Mouse (Mus musculus): ENCODE measurements at regions not wholly inside any gene's neighbourhood (a gene's known extent, or its start where the extent isn't known, plus 50 kb on each side); places are given as distances from the start of the nearest gene placed in this dataset.

DNA sequence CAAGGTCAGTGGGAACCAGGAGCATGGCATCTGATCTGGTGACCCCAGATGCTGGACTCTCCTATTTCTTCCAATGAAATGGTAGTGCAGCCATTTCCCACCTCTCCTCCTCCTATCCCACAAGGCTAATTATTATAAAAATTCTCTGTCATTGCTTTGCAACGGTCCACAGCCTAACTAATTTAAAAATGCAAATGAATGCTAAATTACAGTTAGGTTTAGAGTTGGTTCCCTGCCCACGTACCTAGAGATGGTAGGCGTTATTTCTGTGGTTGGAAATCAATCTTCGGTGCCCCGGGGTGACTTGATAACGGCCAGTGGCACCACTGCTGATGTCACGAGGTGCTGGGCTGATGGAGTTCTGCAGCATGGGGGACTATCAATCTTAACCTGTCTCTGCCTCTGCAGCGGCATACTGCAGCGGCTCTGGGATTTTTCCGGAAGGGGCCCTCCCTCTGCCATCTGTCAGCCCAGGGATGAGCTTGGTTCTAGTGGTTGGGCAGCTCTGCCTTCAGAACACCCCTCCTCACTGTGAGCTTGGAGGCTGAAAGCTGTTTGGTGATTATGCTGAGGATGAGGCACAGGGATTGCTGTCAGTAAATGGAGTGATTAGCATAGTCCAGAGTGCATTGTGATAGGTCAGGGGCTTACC, 66.5 kb downstream of the Nmur2 start:
- no peak for DNase-seq (ENCODE audit: low spot score)

DNA sequence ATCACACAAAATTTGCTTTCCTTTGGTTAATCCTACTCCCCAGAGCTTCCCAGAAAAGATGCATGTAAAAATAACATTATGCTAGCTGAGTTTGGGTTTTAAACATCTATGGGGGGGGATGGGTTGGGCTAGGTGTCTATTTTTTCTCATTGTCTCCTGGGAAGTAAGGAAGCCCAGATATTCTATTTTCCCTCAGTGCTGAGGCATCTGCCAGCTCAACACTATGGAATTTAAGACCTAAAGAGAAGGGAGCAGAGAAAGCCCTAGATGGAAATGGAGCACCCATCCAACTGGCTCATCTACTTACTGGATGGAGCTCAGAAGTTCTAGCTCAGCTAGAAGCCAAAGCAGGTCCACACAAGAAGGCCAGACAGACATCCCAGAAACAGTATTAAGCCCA, 74.2 kb downstream of the Nmur2 start:
- no peak for DNase-seq (ENCODE audit: low spot score)

DNA sequence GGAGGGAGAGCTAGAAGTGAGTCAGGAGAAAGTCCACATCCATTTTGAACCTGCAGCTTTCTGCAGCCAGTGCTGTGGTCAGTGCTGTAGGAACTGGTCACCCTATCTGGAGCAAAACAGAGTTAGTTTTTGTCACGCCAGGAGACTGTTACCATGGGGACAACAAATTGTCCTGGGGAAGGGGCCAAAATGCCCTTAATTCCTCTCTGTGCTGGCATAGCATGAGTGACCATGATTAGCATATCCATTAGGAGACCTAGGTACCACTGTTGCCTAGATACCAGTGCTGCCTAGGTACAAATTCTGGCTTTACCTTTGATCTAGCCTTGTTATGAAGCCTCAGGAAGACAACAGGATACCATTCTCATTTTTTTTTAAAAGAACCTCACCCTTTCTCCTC, 82.4 kb downstream of the Nmur2 start:
- DNase-seq (ENCODE audit: low spot score), result no peak

DNA sequence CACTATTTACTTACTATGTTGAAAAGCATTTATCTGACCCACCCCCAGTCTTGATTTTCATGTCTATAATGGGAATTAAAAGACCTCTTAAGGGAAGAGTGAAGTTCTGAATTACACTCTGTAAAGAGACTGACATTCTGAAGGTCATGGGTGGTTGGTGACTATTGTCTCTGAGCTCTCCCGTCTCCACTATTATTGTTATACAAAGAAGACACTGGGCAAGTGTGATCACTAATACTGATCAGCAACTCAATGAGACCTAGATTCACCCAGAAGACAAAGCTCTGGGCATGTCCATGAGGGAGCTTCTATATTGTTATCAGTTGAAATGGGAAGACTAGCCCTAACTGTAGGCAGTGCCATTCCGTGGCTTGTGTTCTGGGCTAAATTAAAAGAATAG, 83.5 kb downstream of the Nmur2 start:
- DNase-seq (ENCODE audit: low spot score), result no peak

DNA sequence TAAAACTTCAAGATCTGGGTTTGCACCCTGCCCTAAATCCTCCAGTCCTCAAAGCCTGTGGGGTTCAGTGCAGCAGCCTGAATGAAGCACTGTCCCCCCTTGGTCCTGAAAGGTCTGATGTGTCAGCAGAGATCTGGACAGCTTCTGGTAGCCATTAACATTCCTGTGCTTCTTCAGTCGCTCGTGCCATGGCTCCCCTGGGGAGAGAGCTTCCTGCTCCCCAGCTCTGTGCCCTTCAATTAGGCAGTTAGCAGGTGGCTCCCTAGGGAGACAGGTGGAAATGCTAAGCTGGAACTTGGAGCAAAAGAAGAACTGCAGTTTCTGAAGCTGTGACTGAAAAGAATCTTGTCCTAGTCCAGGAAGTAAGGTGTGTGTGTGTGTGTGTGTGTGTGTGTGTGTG, 87.1 kb downstream of the Nmur2 start:
- DNase-seq (ENCODE audit: low spot score), result no peak

DNA sequence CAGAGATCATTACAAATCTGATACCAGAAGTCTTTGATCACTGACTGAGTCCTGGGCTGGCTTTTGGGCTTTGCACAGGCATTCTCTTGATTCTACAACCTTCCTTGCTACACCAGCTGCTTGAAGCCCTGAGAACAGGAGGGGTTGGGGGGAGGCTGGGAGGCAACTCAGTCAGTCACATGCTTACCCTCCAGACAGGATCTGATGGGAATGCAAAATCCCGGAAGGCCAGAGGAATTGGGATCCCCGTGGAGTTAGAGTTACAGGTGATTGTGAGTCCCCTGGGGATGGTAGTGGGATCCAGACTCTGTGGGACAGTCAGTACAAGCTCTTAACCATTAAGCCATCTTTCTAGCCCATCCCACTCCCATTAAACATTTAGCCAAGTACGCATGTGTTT, 91.2 kb downstream of the Nmur2 start:
- no peak for DNase-seq (ENCODE audit: low spot score)

DNA sequence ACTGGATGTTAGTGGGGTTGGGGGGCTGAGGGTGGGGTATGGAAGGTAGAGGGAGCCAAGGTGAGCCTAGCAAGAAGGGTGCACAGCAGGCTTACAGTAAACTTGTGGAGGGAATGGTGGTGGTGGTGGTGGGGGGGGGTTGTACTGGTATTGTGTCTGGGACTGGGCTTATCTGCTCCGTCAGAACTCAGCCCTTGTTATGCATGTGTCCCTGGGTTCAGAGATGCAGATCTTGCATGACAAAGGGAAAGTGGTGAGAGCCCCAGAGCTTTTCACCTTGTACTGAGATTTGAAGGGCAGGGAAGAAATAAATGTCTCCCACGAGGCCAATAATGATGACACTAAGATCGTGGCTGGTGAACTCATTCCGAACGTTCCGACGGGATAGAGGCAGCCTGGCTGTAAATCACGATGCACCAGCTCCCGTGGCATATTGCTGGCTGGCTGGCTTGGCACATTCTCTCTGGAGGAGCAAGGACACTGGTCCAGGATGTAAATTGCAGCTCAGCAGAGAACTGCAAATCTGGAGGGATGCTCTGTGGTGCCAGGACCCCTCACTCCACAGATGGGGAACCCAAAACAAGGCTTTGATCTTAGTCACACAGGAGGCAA, 94.1 kb downstream of the Nmur2 start:
- DNase-seq (ENCODE audit: low spot score), result no peak

DNA sequence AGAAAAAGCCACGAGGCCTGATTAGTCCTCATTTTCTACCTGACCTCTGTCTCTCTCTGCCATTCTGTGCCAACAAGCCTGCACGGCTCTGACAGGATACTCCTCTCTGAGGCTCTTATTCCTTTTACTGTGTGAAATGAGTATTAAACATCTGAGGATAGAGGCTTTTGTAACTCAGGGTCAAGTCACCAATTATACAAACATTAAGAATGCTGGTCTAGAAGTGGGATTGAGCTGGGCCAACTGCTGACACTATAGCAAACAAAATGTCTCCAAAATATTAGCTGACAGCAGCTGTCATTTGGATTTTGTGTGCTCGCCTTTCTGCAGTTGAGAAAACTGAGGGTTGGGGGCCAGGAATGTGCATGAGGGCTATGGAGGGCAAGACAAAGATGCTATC, 94.8 kb downstream of the Nmur2 start:
- DNase-seq (ENCODE audit: low spot score), result no peak

DNA sequence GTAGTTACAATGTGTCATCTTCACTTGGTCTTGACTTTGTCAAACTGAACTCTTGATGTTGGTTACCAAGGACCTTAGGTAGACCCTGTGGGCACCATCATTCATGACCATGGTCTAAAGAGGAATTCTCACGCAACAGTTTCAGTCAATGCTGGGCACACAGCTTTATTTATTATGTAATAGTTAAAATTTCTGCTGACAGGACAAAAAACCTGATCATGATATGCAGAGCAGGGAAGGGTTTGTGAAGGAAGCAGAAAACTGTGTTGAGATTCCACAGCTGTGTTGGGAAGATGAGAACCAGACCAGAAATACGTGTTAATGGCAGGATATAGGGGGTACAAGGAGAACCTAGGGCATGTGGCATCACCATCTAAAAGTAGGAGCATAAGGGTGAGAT, 100.8 kb downstream of the Nmur2 start:
- no peak for DNase-seq (ENCODE audit: low spot score)

DNA sequence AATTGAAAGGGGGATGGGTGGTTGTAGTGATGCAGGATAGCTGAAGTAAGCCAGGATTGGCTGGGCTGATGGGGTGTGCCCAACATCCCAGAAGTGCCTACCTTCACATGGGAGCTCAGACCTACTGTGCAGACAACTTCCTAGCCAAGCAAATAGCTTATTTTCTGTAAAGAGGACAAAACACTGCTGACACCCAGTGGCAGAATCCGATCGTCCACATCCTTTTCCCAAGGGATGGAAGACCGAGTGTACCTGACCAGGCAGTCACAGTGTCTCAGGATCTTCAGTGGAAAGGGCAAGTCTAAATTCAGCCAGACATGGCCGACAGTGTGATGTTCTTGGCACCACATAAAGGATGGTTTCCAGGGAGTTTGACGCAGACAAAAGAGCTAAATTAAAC, 114.4 kb downstream of the Nmur2 start:
- DNase-seq (ENCODE audit: low spot score), result no peak

DNA sequence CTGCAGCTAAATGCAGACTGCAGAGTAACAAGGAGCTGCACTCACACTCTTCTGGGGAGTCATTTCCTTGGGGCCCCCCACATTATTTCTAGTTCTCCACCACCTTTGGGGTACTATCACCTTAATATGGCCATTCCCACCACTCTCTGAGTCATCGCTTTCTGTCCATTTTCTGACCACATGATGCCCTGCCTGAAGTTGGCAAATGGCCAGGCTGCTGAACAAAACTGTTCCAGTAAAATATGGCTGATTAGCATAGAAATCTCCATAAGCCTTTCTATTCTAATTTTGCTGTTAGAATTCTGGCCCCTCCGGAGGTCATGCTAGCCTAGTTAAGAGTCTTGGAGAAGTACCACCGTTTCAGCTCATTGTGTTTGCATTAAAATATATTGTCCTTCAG, 121.7 kb downstream of the Nmur2 start:
- DNase-seq (ENCODE audit: low spot score), result no peak

DNA sequence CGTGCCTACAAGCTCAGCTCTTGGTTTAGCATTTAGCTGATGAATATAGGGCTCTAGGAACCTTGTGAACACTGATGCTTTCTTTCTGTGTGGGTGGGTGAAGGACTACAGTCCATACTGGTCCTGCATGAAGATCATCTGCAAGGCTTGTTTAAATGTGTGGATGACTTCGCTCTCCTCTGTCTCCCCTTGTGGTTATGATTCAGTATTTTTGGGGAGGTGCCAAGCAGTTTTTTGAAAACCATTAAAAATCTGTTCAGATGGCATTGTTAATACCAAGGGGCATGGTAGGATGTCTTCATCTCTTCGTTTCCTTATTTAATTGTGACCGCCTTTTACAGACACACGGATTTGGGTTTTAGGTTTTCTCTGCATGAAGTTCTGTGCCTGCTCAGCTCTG, 122.4 kb downstream of the Nmur2 start:
- no peak for DNase-seq (ENCODE audit: low spot score)

DNA sequence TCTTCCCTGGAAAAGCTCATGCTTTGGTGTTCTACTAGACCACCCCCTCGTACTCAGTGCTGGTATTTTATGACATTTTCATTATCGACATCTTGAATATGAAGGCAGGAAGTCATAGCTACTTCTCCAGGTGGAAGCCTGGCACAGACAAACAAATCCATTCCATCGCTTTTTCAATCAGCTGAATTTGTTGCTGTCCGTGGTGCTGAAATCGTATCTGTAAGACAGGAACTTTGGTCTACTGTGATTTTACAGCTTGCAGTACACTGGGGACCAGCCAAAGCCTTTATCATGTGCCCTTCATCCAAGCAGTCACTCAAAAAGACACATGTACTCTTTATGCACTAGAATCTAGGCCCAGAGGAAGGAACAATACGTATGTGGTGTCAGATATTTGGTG, 143.3 kb downstream of the Nmur2 start:
- peak; percentile 24 for DNase-seq (ENCODE audit: low spot score)

DNA sequence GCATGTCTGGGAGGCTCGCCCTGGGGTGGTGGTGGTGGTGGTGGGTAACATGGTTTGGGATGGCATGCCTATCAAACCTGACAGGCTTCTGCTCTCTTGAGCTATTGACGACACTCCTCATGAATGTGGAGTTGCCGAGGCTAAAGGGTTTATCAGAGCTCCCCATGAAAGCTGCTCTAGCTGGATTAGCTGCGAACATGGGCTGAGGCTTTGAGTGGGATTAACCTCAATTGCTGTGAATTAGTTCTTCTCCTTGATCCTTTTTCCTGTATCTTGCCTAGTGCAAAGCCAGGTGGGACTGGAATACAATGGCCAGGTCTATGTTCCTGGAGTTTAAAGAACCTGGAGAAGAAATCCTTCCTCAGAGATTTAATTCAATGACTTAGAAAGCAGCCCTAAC, 150.6 kb downstream of the Nmur2 start:
- no peak for DNase-seq (ENCODE audit: low spot score)

DNA sequence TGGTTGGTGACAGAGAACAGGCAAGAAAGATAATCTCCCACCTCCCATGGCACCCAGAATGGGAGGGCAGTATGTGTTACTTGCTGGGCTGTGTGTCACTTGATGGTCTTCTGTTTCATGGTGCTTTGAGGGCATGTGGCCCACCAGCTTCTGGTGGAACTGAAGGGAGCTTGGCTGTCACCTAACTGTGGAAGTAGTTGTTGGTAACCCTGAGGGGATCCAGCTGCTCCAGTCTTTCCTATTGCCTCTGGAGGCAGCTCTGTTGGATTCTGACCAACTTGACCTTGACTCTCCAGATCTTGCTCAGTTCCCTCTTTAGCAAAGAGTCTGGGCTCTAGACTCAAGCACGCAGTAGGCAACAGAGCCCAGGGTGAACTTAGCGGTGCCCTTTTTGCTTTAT, 162.2 kb downstream of the Nmur2 start:
- no peak for DNase-seq (ENCODE audit: low spot score)

DNA sequence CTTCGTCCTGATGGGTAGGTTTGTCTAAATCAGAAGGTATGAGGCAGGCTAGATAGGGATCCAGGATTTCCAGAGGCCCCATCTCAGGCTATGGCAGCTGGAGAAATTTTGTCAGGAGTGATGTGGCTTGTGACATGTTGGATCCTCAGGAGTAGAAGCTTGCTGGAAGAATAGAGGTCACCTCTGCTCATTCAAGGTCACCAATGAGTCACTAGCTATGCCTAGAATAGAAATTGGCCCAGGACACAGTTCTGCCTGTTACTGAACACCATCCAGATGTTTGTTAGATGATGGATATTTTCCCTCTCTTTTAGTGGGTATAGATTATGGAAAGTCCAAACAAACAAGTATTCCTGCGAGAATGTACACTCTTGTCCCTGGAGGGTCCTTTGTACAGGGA, 173.7 kb downstream of the Nmur2 start:
- no peak for DNase-seq (ENCODE audit: low spot score)

DNA sequence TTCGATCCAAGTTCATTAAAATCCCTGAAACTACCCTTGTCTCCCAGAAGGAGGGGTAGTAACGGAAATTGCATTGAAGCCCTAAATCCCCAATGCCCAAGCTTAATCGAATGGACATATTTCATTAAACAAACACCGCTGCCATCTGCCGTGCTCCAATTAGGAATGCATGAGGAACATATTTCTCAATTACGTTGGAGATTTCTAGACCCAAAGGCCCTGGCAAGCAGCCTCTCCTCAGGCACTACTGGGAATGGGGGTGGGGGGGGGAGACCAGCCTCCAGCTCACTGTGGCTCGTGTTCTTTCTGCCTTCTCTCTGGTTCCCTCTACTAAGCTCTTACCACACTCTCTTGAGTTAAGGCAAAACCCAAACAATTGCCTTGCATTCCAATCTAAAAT, 181.6 kb downstream of the Nmur2 start:
- no peak for DNase-seq (ENCODE audit: low spot score)

DNA sequence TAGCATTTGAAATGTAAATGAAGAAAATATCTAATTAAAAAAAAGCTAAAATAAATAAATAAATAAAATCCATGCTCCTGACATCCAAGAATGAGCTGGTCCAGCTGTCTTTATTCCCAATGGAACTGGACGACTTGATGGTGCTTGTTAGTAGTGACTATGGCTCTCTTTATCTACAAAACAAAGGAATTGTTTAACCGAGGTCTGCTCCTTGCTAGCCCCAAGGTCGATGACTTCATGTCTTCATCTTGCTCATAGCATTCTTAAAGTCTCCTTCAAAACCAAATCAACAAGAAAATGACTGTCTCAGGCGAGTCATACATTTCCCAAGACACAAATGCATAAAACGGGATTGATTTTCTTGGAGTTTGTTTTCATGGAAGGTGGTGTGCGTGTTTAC, 212.5 kb upstream of the Glra1 start:
- no peak for DNase-seq (ENCODE audit: low spot score)

DNA sequence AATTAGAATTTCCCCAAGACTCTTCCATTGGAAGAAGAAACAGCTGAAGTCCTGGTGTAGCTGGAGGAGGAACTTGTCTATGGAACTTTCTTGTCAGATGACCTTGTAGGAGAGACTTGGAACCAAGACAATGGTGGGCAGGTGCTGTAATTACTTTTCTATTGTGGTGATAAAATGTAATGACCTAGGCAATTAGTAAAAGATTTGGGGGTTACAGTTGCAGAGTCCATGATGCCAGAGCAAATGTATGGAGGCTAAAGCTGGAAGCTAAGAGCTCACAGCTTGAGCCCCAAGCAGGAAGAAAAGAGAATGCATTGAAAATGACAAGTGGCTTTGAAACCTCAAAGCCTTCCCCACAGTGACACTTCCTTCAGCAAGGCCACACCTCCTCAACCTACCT, 208.6 kb upstream of the Glra1 start:
- DNase-seq (ENCODE audit: low spot score), result no peak

DNA sequence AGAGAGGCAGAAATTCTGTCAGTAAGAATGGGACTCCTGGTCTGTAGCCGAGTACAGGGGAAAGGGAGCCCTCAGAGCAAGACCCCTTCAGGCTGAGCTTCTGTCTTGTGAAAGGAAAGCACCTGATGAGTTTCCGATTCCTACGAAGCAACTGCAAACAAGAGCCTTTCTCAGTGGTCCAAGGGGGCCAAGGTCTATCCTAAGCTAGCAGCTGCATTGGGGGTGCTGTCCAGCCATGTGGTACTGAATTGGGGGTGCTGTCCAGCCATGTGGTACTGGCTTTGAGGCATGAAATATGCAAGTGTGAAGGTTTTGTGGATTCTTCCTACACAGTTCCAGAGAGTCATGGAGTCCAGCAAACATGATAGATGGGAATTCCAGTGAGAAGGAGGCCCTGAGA, 202.7 kb upstream of the Glra1 start:
- DNase-seq (ENCODE audit: low spot score), result no peak

DNA sequence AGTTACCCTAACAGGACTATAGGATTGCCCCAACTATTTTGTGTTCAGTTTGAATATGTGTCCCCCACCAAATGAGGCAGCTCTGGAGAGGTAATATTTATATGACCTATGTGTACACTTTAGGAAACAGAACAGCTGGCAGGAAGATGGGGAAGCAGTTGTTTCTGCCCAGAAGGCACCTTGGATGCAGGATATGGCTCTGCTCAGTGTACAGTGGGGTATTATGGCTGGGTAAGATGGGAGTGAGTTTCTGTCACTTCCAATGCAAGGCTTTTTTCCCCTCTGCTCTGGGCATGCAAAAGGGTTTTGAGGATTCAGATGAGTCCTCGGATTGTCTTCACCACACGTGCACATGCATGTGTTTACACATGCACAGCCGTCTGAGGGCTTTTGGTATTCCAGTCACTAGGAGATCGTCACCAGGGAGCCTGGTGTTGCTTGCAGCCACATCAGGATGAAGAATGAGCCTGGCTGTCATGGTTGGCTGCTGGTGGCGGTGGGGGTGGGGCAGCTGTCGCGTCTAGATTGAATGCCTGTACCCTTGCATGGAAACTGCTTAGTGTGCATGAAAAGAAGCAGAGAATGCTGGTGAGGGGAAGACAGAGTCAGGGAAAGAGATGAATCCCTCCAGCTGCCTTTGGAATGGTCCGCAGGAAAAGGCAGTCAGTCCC, 183.3 kb upstream of the Glra1 start:
- DNase-seq (ENCODE audit: low spot score), result no peak

DNA sequence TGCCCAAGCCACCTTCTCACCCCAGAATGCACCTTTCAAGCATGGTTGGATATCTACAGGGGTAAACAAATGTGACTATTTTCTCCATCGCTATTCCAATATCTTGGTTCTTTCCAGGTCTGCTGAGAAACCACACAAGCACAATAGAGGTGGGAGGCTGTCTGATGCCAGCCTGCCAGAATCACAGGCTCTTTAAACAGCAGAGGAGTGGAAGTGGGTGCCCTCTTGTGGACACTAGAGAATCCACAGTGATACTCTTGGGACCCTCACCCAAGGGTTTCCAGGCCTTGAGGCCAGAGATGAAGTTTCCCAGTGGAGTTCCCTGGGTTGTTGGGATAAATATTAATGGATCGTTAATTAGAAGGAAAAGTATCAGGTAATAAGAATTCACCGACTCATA, 181.6 kb upstream of the Glra1 start:
- DNase-seq (ENCODE audit: low spot score), result no peak

DNA sequence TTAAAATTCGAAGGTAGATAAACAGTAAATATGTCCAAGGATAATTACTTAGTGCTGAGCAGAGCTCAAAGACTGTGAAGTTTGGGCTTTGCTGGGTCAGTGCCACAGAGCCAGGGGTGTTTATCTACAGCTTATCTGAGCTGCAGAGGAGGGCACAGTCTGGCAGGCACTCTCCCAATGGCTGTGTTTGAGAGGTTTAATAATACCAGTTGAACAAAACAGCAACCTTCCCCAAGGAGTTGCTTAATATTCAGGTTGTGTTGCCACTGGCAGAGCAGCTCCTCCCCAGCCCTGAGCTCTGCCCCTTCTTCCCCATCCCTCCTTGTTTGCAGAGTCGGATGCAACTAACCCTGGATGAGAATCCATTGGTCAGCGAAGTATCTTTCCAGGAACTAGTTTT, 173.0 kb upstream of the Glra1 start:
- no peak for DNase-seq (ENCODE audit: low spot score)

DNA sequence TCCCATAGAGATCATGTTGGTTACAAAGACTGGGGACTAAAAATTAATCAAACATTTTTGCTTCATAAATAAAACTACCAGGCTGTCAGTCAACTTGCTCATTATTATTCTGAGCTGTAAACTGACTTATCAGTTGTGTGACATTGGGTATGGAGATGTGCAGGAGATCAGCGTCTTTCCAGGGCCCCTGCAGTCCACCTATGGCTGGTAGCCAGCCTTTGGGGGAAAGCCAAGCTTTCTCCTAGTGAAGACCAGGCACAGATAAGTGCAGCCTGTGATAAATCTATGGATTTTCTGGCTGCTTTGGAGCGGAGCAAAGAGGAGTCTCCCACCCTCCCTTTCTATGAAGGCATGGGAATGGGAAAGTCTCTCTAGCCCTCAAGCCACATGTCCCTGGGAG, 172.0 kb upstream of the Glra1 start:
- DNase-seq (ENCODE audit: low spot score), result no peak
